Mouse (Mus musculus): Measurements from ENCODE around the gene Gm48552.

Gm48552 gene

DNA sequence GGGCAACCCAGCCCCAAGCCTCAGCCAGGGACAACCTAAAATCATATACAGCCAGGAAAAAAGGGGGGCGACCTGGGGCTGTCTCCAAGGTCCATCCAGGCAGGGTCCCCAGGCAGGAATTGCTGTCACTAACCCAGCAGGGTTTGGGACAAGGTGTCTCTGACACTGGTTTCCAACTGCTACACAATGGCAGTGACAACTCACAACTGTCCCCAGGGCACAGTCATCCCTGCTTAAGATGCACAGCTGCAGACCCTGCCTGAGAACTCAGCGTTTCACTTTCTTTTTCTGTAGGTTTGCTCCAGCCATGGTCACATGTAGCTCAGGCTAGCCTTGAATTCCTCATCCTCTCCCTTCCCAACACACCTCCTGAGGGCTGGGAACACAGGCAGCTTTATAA lies 40.3 kb downstream of the Gm48552 start:
- CTCF ChIA-PET, result no interaction called here

DNA sequence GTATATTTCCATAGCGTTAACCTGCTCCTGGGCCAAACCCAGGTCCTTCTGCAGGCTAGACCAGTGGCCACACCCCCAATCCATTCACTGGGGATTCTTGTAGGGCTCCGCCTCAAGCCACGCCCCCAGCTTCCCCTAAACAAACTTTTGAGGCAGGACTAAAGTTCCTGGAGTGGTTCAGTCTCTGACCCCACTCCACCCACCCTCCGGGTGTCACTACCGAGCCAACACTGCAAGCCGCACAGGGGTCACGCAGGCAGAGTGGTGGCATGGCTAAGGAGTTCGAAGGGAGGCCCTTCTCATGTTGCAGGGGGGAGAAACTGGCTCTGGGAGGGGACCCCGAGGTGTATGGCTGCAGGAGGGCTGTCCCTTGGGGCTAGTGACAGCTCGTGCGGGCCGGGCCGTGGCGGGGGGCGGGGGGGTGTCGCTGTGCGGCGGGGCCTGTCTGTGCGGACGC lies 40.8 kb downstream of the Gm48552 start:
- CTCF ChIA-PET, result no interaction called here

DNA sequence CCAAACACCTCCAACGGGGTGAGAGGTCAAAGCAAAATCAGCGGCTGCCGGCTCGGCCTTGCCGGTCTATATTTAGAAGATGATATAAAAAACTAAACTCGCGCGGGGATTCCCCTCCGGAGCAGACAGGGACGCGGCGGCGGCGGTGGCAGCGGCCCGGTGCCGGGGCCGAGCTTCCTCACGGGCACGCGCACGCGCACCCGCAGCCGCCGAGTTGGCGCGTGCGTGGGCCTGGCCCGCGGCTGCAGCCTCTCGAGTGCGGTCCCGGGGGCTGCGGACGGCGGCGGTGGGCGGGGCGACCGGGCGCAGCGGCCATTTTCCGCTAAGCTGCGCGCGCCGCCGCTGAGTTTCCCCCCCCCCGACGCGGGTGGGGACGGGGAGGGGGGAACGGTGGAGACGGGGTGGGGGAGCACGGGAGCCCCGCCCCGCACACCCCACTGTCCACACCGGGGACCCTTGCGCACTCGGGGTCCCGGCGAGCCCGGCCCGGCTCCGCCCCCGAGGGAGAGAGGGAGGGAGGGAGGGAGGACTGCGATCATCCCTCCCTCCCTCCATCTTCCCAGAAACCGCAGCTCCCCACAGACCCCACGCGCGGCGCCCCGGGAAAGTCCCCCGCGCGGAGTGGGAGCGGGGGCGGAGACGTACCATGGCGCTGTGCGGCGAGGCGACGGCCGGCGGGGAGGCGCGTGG lies 41.5 kb downstream of the Gm48552 start:
- CTCF ChIA-PET, result no interaction called here

DNA sequence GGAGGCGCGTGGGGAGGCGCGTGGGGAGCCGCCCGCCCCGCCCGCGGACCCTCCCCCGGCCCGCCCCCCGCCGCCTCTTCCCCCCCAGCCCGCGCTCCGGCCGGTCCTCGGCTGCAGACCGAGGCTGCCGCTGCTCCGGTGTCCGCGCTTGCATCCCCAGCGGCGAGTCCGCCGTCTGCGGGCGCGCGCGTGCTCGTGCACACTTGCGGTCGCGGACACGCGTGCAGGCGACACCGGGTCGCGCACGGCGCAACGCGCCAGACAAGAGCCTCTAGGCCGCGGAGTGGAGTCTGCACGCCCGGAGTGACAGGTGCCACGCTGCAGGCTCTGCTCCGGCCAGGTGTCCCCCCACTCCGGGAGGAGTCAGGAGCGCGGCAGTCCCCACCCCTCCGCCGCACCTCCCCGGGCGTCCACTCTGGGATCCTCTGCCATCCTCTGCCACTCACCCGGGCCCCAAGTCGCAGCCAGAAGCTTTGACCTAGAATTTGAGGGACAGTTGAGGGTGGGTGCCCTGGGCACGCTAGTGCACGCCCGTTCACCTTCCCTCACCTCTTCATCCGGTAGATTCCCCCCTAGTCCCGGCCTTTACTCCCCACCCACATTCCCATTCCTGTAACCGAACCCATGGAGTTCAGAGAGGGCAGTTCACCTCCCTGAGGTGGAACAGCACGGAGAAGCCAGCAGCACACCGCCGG lies 42.2 kb downstream of the Gm48552 start:
- CTCF ChIA-PET, result no interaction called here

DNA sequence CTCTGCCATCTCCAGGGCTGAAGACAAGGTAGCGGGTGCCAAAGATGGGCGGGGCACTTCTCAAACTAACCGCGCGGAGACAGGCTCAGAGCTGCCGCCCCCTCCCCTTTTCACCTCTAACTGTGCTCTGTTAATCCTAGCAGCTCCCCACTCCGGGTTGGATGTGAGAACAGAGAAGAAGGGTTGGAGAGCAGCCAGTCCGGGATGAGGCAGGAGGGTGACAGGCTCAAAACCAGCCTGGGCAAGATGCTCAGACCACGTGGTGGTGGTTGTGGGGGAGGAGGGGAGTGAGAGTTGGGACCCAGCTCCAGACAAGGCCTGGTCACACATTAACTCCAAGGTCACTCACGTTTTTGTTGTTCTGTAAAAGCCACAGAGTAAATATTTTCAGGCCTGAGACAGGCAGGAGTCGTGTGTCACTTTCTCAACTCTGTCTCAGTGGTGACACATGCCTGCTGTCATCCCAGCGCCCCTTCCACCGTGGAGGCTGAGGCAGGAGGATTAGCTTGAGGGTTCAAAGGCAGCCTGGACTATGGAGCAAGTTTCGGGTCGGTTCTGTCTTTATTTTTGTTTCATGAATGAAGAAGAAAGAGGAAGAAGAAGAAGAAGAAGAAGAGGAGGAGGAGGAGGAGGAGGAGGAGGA lies 42.8 kb downstream of the Gm48552 start:
- CTCF ChIA-PET, result interaction anchor here (0.7 kb wide), 1 partner anchor 529 kb away, joined by 13 read pairs; no protein-coding TSS in a partner anchor

DNA sequence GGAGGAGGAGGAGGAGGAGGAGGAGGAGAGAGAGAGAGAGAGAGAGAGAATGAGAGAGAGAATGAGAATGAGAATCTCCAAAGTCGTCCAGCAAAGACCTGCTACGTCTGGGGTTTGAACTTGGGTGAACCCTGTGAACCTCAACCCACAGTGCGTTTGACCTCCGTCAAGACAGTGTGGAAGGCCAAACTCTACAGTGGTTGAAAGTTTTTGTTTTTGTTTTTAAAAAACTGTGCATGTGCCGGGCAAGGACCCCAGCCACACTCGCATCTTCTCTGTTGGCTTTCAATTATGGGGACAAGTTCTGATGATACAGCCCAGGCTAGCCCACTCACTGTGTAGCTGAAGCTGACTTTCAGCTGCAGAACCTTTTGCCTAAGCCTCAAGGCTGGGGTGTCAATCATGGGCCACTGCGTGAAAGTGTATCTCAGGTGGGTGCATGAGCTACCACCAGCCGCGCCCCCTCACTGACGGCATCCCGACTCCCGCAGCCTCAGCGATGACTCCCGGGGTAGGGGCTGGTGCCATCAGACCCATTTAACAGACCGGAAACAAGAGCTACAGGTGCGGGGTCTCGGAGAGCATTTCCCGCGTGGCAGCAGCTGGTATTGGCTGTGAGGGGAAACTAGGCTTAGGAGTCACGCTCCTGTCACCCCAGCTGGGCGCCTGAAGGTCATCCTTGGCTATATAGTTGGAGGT lies 43.5 kb downstream of the Gm48552 start:
- CTCF ChIA-PET, result interaction anchor here (0.7 to 1.2 kb wide), 3 partner anchors 10 to 530 kb away, joined by 4 to 13 read pairs (median 4); no protein-coding TSS in a partner anchor

DNA sequence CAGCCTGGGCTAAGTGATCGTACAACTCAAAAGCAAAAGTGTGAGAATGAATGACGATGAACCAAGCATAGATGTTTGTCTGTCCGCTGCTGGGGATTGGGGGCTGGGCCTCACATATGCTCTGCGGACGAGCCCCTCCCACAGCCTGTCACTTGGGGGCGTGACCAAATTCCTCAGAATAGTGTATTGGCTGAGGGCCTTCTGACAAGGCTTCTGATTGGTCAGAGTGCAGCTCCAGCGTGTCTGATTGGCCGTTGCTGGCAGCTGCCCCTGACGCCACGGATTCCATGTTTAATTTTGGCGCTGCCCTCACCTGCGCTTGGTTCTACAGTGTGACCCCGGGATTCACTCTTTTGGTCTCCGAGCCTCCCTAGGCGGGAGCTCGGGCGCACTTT lies 44.1 kb downstream of the Gm48552 start:
- CTCF ChIA-PET, result interaction anchor here (1.0 to 1.2 kb wide), 2 partner anchors 9 to 50 kb away, joined by 4 read pairs; no protein-coding TSS in a partner anchor

DNA sequence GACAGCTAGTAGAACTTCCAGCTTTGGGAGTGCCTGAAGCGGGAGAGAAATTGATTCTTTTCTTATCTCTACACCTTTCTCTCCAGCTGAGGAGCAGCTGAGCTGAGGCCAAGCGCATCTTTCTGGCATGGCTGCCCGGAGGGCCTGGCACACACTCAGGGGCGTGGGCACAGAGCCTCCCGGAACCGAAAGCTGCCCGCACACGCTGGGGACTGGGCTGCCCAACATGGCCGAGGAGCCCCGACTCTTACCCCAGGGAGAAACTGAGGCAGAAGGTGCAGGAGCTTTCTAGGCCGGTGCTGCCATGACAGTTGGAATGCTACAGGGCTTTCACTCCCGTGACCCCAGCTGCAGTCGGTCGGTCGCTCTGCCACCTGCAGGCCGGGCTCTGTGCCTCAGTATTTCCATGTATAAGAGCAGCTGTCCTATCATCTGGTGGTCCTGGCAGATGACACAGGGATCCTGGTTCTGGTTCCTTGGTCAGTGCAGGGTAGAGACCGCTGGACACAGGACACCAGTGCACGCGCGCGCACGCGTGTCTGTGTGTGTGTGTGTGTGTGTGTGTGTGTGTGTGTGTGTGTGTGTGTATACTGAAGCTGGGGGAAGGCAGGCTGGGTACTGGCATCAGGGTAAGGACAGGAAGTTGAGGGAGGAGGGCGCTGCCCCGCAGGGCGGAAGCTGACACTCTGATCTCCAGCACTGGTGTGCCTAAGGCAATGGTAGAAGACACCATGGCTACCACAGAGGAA lies 44.9 kb downstream of the Gm48552 start:
- CTCF ChIA-PET, result interaction anchor here (0.6 to 1.2 kb wide), 4 partner anchors 8 to 1561 kb away, joined by 4 to 5 read pairs (median 4); no protein-coding TSS in a partner anchor

DNA sequence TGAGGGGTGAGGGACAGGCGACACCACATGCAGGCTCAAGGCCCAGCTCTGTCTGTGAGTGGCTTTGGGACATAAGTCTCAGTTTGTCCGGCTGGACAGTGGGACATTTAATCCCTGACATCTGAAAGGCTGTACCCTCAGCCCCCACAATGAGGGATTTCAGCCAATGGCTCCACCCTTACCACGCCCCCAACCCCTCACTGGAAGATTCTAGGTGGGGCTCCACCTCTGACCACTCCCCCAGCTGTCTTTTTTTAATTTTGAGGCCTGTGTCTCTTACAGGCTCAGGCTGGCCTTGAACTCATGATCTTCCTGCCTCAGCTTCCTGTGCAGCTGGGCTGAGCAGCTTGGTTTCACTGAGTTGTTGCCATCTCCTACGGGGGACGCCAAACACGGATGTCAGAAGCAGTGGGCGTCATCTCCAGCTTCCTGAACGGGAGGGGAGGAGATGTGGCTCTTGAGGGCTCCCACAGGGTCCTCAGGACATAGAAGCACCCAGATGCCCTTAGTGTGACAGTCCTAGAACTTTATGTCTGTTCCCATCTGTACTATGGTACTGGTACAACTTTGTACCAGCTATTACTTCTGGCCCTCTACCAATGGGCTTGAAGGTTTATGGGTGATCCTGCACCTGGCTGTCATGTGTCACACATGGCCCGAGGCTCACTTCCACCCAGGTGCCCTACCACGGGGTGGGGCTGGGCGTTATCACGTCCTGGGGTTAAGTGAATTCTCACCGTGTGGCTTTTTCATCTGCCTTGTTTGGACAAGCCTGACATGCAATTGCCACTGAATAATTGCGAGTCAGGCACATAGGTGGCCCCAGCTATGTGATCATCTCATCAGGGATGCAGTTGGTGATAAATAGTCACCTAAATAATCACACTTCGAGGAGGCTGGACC lies 45.8 kb downstream of the Gm48552 start:
- CTCF ChIA-PET, result interaction anchor here (0.6 kb wide), 1 partner anchor 136 kb away, joined by 4 read pairs; no protein-coding TSS in a partner anchor

DNA sequence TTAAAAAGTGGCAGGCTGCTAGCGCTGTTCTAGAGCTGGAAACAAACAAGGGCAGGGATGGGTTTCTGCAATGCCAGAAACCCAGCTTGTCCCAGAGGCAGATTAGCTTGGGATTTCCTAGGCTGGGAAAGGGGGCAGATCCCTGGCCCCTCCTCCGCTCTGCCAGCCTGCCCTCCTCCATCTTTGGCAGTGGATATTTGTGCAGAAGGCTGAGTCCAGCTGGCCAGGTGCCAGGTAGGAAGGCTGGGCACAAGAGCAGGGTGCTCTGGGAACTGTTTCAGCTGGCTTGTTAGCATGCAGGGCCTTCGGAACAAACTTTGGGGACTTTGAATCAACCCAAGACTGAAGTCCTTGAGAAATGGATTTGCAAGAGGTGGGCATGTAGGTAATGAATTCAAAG lies 46.6 kb downstream of the Gm48552 start:
- CTCF ChIA-PET, result no interaction called here
